In the genomic region with DNA sequence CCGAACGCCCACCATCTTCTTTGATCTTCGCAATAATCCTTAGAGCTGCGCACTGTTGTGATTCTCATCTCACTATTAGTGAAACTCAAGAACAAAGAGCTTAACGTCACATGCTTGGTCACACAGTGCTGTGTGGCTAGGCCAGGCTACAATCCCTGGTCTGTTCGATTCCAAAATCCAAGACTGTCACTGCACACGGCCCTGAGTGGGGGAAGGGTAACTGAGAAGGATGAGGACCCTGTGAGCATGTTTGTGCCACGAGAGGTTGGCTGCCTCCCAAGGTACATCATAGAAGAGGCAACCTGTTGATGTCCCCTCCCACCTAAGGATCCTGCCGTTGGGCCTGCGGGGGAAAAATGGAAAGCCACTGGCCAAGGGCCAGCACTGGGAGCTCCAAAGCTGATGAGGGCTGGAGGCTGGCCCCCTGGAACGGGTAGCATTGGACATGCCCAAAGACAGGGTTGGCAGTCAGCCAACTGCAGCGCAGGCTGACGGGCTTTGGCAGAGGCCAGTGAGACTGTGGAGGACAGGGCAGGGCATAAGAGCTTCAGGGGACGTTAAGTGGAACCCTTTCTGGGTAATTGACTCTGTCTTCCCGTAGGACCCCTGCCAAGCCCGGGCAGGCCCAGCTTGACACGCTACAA, we compare ENCODE assay signal across 8 mouse cellular contexts.
DNase-seq lines count a peak whose midpoint lies in the region; ATAC-seq lines count a peak whose summit lies in the region.

No protein-coding gene starts in this region.

- H3K27ac ChIP-seq in midbrain, embryonic 12.5 days (replicated peaks) = no peak overlapping the region
- H3K27ac ChIP-seq in midbrain, embryonic 11.5 days (ENCODE audit: low read depth, low read length) = no peak overlapping the region
- H3K27ac ChIP-seq in heart, embryonic 14.5 days (replicated peaks in 1 of 2; ENCODE audit: control insufficient read depth in 1 of 2, insufficient read depth in 1 of 2, low read depth in 2 of 2, low read length in 2 of 2) = peak overlapping the region in 1 of 2 experiments; percentile 72; a peak in 3 of 4 replicates

- peak; percentile 72 for ATAC-seq in midbrain, embryonic 12.5 days (ENCODE audit: low FRiP score, low read depth)
- ATAC-seq in midbrain, embryonic 11.5 days (ENCODE audit: low FRiP score) = no peak
- ATAC-seq in heart, embryonic 14.5 days (ENCODE audit: insufficient number of reproducible peaks, insufficient read depth, low FRiP score, low read depth) = peak; percentile 79

- WGBS in midbrain, embryonic 12.5 days = 71% methylated on average over 17 of the region's 17 CpGs
- 84% methylated on average over 17 of the region's 17 CpGs for WGBS in midbrain, embryonic 11.5 days
- 37% methylated on average over 17 of the region's 17 CpGs for WGBS in heart, embryonic 14.5 days

- H3K27me3 ChIP-seq in midbrain, embryonic 12.5 days = peaks cover 35% of the 10 kb centered on the region
- no peaks in the 10 kb centered on the region; the same call in 1 of the 2 replicates for H3K27me3 ChIP-seq in midbrain, embryonic 11.5 days (ENCODE audit: control insufficient read depth, insufficient read depth, low read length)
- peaks cover 56% of the 10 kb centered on the region for H3K27me3 ChIP-seq in heart, embryonic 14.5 days (ENCODE audit: control insufficient read depth, insufficient read depth, low read length)

- no peak overlapping the region for H3K4me3 ChIP-seq in midbrain, embryonic 12.5 days
- H3K4me3 ChIP-seq in midbrain, embryonic 11.5 days (ENCODE audit: low read depth, low read length) = no peak overlapping the region
- no peak overlapping the region for H3K4me3 ChIP-seq in heart, embryonic 14.5 days (ENCODE audit: control insufficient read depth in 1 of 2, insufficient read depth in 1 of 2, low read depth in 1 of 2, low read length in 2 of 2)

- no peak for DNase-seq in midbrain, embryonic 11.5 days (ENCODE audit: low spot score, missing footprints)
- DNase-seq in cerebellum, postnatal 36 days = peak; percentile 35 to 43
- DNase-seq in left cerebral cortex, postnatal 4 days = peak; percentile 96
- DNase-seq in ovary, adult 18-20 months (ENCODE audit: low spot score) = peak; percentile 24
- DNase-seq in natural killer cell, adult 2 months (ENCODE audit: low spot score in 2 of 2) = no peak
- DNase-seq in spleen, adult 18-20 months = no peak

- no peaks in the 10 kb centered on the region for H3K36me3 ChIP-seq in midbrain, embryonic 12.5 days
- no peaks in the 10 kb centered on the region for H3K36me3 ChIP-seq in midbrain, embryonic 11.5 days (ENCODE audit: control insufficient read depth, insufficient read depth, low read length)
- H3K36me3 ChIP-seq in heart, embryonic 14.5 days (ENCODE audit: control insufficient read depth, insufficient read depth, low read length) = no peaks in the 10 kb centered on the region

- H3K4me2 ChIP-seq in midbrain, embryonic 12.5 days (replicated peaks) = no peak overlapping the region
- no peak overlapping the region for H3K4me2 ChIP-seq in midbrain, embryonic 11.5 days
- peak overlapping the region; percentile 24; the same call in 1 of the 2 replicates for H3K4me2 ChIP-seq in heart, embryonic 14.5 days (ENCODE audit: low read length)

- H3K4me1 ChIP-seq in midbrain, embryonic 12.5 days = peaks cover 33% of the 10 kb centered on the region
- peaks cover 10% of the 10 kb centered on the region for H3K4me1 ChIP-seq in midbrain, embryonic 11.5 days (ENCODE audit: control insufficient read depth, insufficient read depth, low read length)
- H3K4me1 ChIP-seq in heart, embryonic 14.5 days (ENCODE audit: control insufficient read depth in 2 of 2, insufficient read depth in 2 of 2, low read length in 2 of 2) = peaks cover 29 to 31% of the 10 kb centered on the region in 2 experiments

- H3K9me3 ChIP-seq in midbrain, embryonic 12.5 days = no peaks in the 10 kb centered on the region
- H3K9me3 ChIP-seq in midbrain, embryonic 11.5 days (ENCODE audit: control insufficient read depth, low read length) = no peaks in the 10 kb centered on the region
- no peaks in the 10 kb centered on the region for H3K9me3 ChIP-seq in heart, embryonic 14.5 days (ENCODE audit: control insufficient read depth, low read length)

- intact Hi-C loops in left cerebral cortex, postnatal 4 days (cut with DNase I) = no loop called here

- no peak overlapping the region for H3K9ac ChIP-seq in midbrain, embryonic 12.5 days (replicated peaks)
- H3K9ac ChIP-seq in midbrain, embryonic 11.5 days (ENCODE audit: low read length) = no peak overlapping the region
- no peak overlapping the region for H3K9ac ChIP-seq in heart, embryonic 14.5 days (ENCODE audit: low read length)

Comparison
In these comparisons a context has a peak if more than half of its experiments do, and no peak if none do; other contexts are left out.
1. DNase-seq: peak in cerebellum, postnatal 36 days (2 of 2), left cerebral cortex, postnatal 4 days (single experiment) and ovary, adult 18-20 months (single experiment); none in midbrain, embryonic 11.5 days (single experiment), natural killer cell, adult 2 months (0 of 2) and spleen, adult 18-20 months (0 of 2).